Mouse (Mus musculus): ENCODE data around the gene Loxl1. TPM values are rescaled to one million over a fixed set of nuclear protein-coding genes. Genes with fewer than 3 reads are reported as not detected.
A peak's percentile ranks its signal among the peaks of the same experiment; 100 is the strongest.

Loxl1 gene
- polyA plus RNA-seq, 1 experiment, result 5.2 TPM

- Histone ChIP-seq H3K27ac (ENCODE audit: control insufficient read depth, insufficient read depth, low read depth, low read length, poor library complexity) (no peak overlapping the region), H3K4me1 (ENCODE audit: control insufficient read depth, insufficient read depth, low read length) (no peaks in the 10 kb centered on the region), H3K4me3 (replicated peaks; ENCODE audit: control insufficient read depth, low read depth, low read length) (no peak overlapping the region)
- WGBS, result 86% methylated on average over 3 of the region's 3 CpGs
- TF ChIP-seq POLR2A (IDR thresholded peaks at IDR 0.05; ENCODE audit: borderline replicate concordance, control insufficient read depth, low read depth, low read length) (no peak), CTCF (IDR thresholded peaks at IDR 0.05; ENCODE audit: control insufficient read depth, insufficient read depth, low read length) (no peak)
Measured at GRCm38 (mm10) chr9:58318317-58318716, 5.3 kb upstream of the Loxl1 start.

GRCm38 (mm10) chr9:58317381-58317780 is 4.4 kb upstream of the Loxl1 start:
- H3K4me3 ChIP-seq (replicated peaks; ENCODE audit: control insufficient read depth, low read depth, low read length), result no peak overlapping the region
- no peaks in the 10 kb centered on the region for H3K4me1 ChIP-seq (ENCODE audit: control insufficient read depth, insufficient read depth, low read length)
- WGBS, result 67% methylated on average over 3 of the region's 3 CpGs
- no peak overlapping the region for H3K27ac ChIP-seq (ENCODE audit: control insufficient read depth, insufficient read depth, low read depth, low read length, poor library complexity)
- no peak for TF ChIP-seq CTCF (IDR thresholded peaks at IDR 0.05; ENCODE audit: control insufficient read depth, insufficient read depth, low read length)
- no peak for TF ChIP-seq POLR2A (IDR thresholded peaks at IDR 0.05; ENCODE audit: borderline replicate concordance, control insufficient read depth, low read depth, low read length)

- TF ChIP-seq POLR2A (IDR thresholded peaks at IDR 0.05; ENCODE audit: borderline replicate concordance, control insufficient read depth, low read depth, low read length) (no peak), CTCF (IDR thresholded peaks at IDR 0.05; ENCODE audit: control insufficient read depth, insufficient read depth, low read length) (no peak)
- Histone ChIP-seq H3K4me1 (ENCODE audit: control insufficient read depth, insufficient read depth, low read length) (no peaks in the 10 kb centered on the region), H3K4me3 (replicated peaks; ENCODE audit: control insufficient read depth, low read depth, low read length) (no peak overlapping the region), H3K27ac (ENCODE audit: control insufficient read depth, insufficient read depth, low read depth, low read length, poor library complexity) (no peak overlapping the region)
- WGBS, result 61% methylated on average over 7 of the region's 7 CpGs
Measured at GRCm38 (mm10) chr9:58316784-58317183, 3.8 kb upstream of the Loxl1 start.

- 76% methylated on average over 2 of the region's 2 CpGs for WGBS
- Histone ChIP-seq H3K4me3 (replicated peaks; ENCODE audit: control insufficient read depth, low read depth, low read length) (no peak overlapping the region), H3K27ac (ENCODE audit: control insufficient read depth, insufficient read depth, low read depth, low read length, poor library complexity) (no peak overlapping the region), H3K4me1 (ENCODE audit: control insufficient read depth, insufficient read depth, low read length) (no peaks in the 10 kb centered on the region)
- TF ChIP-seq POLR2A (IDR thresholded peaks at IDR 0.05; ENCODE audit: borderline replicate concordance, control insufficient read depth, low read depth, low read length) (no peak), CTCF (IDR thresholded peaks at IDR 0.05; ENCODE audit: control insufficient read depth, insufficient read depth, low read length) (no peak)
Measured at GRCm38 (mm10) chr9:58315850-58316249, 2.9 kb upstream of the Loxl1 start.

- TF ChIP-seq CTCF (IDR thresholded peaks at IDR 0.05; ENCODE audit: control insufficient read depth, insufficient read depth, low read length) (no peak), POLR2A (IDR thresholded peaks at IDR 0.05; ENCODE audit: borderline replicate concordance, control insufficient read depth, low read depth, low read length) (no peak)
- Histone ChIP-seq H3K27ac (ENCODE audit: control insufficient read depth, insufficient read depth, low read depth, low read length, poor library complexity) (no peak overlapping the region), H3K4me1 (ENCODE audit: control insufficient read depth, insufficient read depth, low read length) (no peaks in the 10 kb centered on the region), H3K4me3 (replicated peaks; ENCODE audit: control insufficient read depth, low read depth, low read length) (no peak overlapping the region)
- WGBS, result 59% methylated on average over 5 of the region's 5 CpGs
Measured at GRCm38 (mm10) chr9:58314682-58315360, 1.8 kb upstream of the Loxl1 start.

- peak overlapping the region; percentile 26; the same call in 1 of the 2 replicates for H3K27ac ChIP-seq (ENCODE audit: control insufficient read depth, insufficient read depth, low read depth, low read length, poor library complexity)
- H3K4me3 ChIP-seq (replicated peaks; ENCODE audit: control insufficient read depth, low read depth, low read length), result no peak overlapping the region
- TF ChIP-seq POLR2A (IDR thresholded peaks at IDR 0.05; ENCODE audit: borderline replicate concordance, control insufficient read depth, low read depth, low read length) (no peak), CTCF (IDR thresholded peaks at IDR 0.05; ENCODE audit: control insufficient read depth, insufficient read depth, low read length) (no peak)
- H3K4me1 ChIP-seq (ENCODE audit: control insufficient read depth, insufficient read depth, low read length), result no peaks in the 10 kb centered on the region
- 2% methylated on average over 72 of the region's 72 CpGs for WGBS
Measured at GRCm38 (mm10) chr9:58312196-58312943, 616 bp downstream of the Loxl1 start.

GRCm38 (mm10) chr9:58311191-58311910 is 1.6 kb downstream of the Loxl1 start:
- no peak overlapping the region for H3K27ac ChIP-seq (ENCODE audit: control insufficient read depth, insufficient read depth, low read depth, low read length, poor library complexity)
- no peak overlapping the region for H3K4me3 ChIP-seq (replicated peaks; ENCODE audit: control insufficient read depth, low read depth, low read length)
- WGBS, result 85% methylated on average over 33 of the region's 33 CpGs
- no peak for TF ChIP-seq CTCF (IDR thresholded peaks at IDR 0.05; ENCODE audit: control insufficient read depth, insufficient read depth, low read length)
- no peak for TF ChIP-seq POLR2A (IDR thresholded peaks at IDR 0.05; ENCODE audit: borderline replicate concordance, control insufficient read depth, low read depth, low read length)
- no peaks in the 10 kb centered on the region for H3K4me1 ChIP-seq (ENCODE audit: control insufficient read depth, insufficient read depth, low read length)

GRCm38 (mm10) chr9:58310043-58310660 is 2.8 kb downstream of the Loxl1 start:
- TF ChIP-seq CTCF (IDR thresholded peaks at IDR 0.05; ENCODE audit: control insufficient read depth, insufficient read depth, low read length), result no peak
- TF ChIP-seq POLR2A (IDR thresholded peaks at IDR 0.05; ENCODE audit: borderline replicate concordance, control insufficient read depth, low read depth, low read length), result no peak
- 81% methylated on average over 14 of the region's 14 CpGs for WGBS
- Histone ChIP-seq H3K27ac (ENCODE audit: control insufficient read depth, insufficient read depth, low read depth, low read length, poor library complexity) (no peak overlapping the region), H3K4me1 (ENCODE audit: control insufficient read depth, insufficient read depth, low read length) (no peaks in the 10 kb centered on the region), H3K4me3 (replicated peaks; ENCODE audit: control insufficient read depth, low read depth, low read length) (no peak overlapping the region)

Data from bone marrow, adult 2 months (tissue).